Mouse (Mus musculus) erythroblast, embryonic 14.5 days (primary cell): ENCODE measurements around the gene Fbxl21.

Experiments
- GATA1 ChIP-seq: IDR thresholded peaks from 2 replicates; pipeline ENCODE4 v1.6.1; 2012; ENCODE audit warnings: low read length, inconsistent platforms, mixed read lengths
- TAL1 ChIP-seq: IDR thresholded peaks from 3 replicates; pipeline ENCODE4 v1.6.1; 2012; ENCODE audit warnings: low read length, inconsistent platforms, mixed read lengths

DNA sequence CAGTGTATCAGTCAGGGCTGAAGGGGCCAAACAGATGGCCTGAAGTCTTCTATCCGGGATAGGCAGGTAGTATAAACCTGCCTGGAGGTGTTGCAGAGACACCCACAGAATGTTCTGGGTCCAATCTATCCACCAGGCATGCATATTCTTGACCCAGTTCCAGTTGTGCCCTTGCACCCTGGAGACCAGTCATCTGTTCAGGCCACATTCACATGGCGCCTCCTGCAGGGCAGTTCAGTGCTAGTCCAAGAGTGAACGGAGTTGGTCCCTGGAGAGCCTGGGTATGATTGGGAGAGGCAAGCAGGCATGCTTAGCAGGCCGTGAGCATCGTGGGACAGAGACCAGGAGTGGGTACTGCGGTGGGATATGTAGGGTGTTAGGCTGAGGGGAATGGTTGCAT is 44.2 kb upstream of the Fbxl21 start:
- TF ChIP-seq GATA1 (no peak), TAL1 (no peak)
